Mouse (Mus musculus) midbrain, embryonic 10.5 days (tissue): ENCODE measurements around the gene Olfr372. TPM values are rescaled to one million over a fixed set of nuclear protein-coding genes. Genes with fewer than 3 reads are reported as not detected.
"Not testable (repeated sequence)": the region's sequence is repeated elsewhere in the genome, so short reads cannot be mapped to it uniquely, and the experiment has no call there.

ENCODE experiments used
- DNase-seq: peaks from one replicate; pipeline ENCODE4 v3.0.0-alpha.2; 2017; ENCODE audit warnings: low spot score
- H3K27ac ChIP-seq: fragments of 300-500 bp; sonication (generic); replicated peaks from 2 replicates; pipeline ENCODE4 v1.5.1; 2016; ENCODE audit warnings: mild to moderate bottlenecking
- H3K27me3 ChIP-seq: fragments of 300-500 bp; sonication (generic); 2 replicates; pipeline ENCODE4 v1.6.1; 2016; ENCODE audit warnings: low read depth, mild to moderate bottlenecking; ENCODE audit not compliant: poor library complexity, severe bottlenecking
- H3K36me3 ChIP-seq: fragments of 300-500 bp; sonication (generic); 2 replicates; pipeline ENCODE4 v1.6.1; 2016; ENCODE audit warnings: mild to moderate bottlenecking, moderate library complexity
- H3K4me1 ChIP-seq: fragments of 300-500 bp; sonication (generic); 2 replicates; pipeline ENCODE4 v1.6.1; 2016
- H3K4me3 ChIP-seq: fragments of 300-500 bp; sonication (generic); 2 replicates; pipeline ENCODE4 v1.5.1; 2016; ENCODE audit warnings: mild to moderate bottlenecking, moderate library complexity
- H3K9me3 ChIP-seq: fragments of 300-500 bp; sonication (generic); replicated peaks from 2 replicates; pipeline ENCODE4 v1.6.1; 2016; ENCODE audit warnings: mild to moderate bottlenecking
- WGBS: fragments of 180-500 bp; shearing (Covaris S2); methylation state at CpG from one replicate; pipeline ENCODE4 v1.1.7; 2016; 5-methylcytosine and 5-hydroxymethylcytosine counted together
- polyA plus RNA-seq: library from polyadenylated mRNA; unstranded; fragments of >200 nt; fragmentation: Nextera tagmentation; extraction: Ambion mirVana; gene quantifications from 2 replicates; pipeline ENCODE4 v1.2.1, GENCODE M21; 2016

The Olfr372 gene
- polyA plus RNA-seq, 1 experiment from 2014 or later, result not detected

- H3K9me3 ChIP-seq, H3K4me1 ChIP-seq, DNase-seq, H3K36me3 ChIP-seq, H3K27me3 ChIP-seq, H3K4me3 ChIP-seq, H3K27ac ChIP-seq: not testable (repeated sequence)
- WGBS, result 19% methylated on average over 5 of the region's 9 CpGs
These were observed 16.1 kb upstream of the Olfr372 start for GRCm38 (mm10) chr8:72024886-72025285.

- H3K4me1 ChIP-seq, H3K27ac ChIP-seq, H3K9me3 ChIP-seq, H3K36me3 ChIP-seq, H3K4me3 ChIP-seq, DNase-seq, H3K27me3 ChIP-seq: not testable (repeated sequence)
- 48% methylated on average over 4 of the region's 4 CpGs for WGBS
These were observed 8.1 kb upstream of the Olfr372 start for GRCm38 (mm10) chr8:72032926-72033325.

- no peaks in the 10 kb centered on the region for H3K4me1 ChIP-seq
- H3K9me3 ChIP-seq, result no peaks in the 10 kb centered on the region
- 82% methylated on average over 1 of the region's 1 CpGs for WGBS
- no peak overlapping the region for H3K4me3 ChIP-seq
- no peaks in the 10 kb centered on the region for H3K27me3 ChIP-seq
- no peak overlapping the region for H3K27ac ChIP-seq
- H3K36me3 ChIP-seq, result no peaks in the 10 kb centered on the region
- no peak for DNase-seq
These were observed 1.5 kb downstream of the Olfr372 start for GRCm38 (mm10) chr8:72042493-72042892.

GRCm38 (mm10) chr8:72054633-72055032 is 13.6 kb downstream of the Olfr372 start:
- H3K9me3 ChIP-seq, H3K27ac ChIP-seq, H3K36me3 ChIP-seq, H3K4me3 ChIP-seq, DNase-seq, H3K27me3 ChIP-seq, H3K4me1 ChIP-seq: not testable (repeated sequence)

GRCm38 (mm10) chr8:72057643-72058042 is 16.6 kb downstream of the Olfr372 start:
- 82% methylated on average over 3 of the region's 4 CpGs for WGBS
- not testable (repeated sequence) for H3K36me3 ChIP-seq, H3K4me3 ChIP-seq

GRCm38 (mm10) chr8:72066819-72067399 is 25.9 kb downstream of the Olfr372 start:
- not testable (repeated sequence) for H3K36me3 ChIP-seq, H3K27me3 ChIP-seq, DNase-seq, H3K4me1 ChIP-seq, H3K4me3 ChIP-seq, H3K9me3 ChIP-seq, H3K27ac ChIP-seq
- 91% methylated on average over 1 of the region's 1 CpGs for WGBS

More at GRCm38 (mm10) chr8:72057643-72058042, 16.6 kb downstream of the Olfr372 start:
- H3K27ac ChIP-seq, H3K27me3 ChIP-seq, DNase-seq, H3K4me1 ChIP-seq, H3K9me3 ChIP-seq: not testable (repeated sequence)

GRCm38 (mm10) chr8:72082877-72083276 is 41.9 kb downstream of the Olfr372 start, which contains the start of gene Olfr373:
Olfr373 (plus strand) TSS chr8:72083177.
- not testable (repeated sequence) for H3K27ac ChIP-seq, H3K27me3 ChIP-seq, H3K9me3 ChIP-seq, H3K4me1 ChIP-seq, H3K4me3 ChIP-seq, DNase-seq, H3K36me3 ChIP-seq

GRCm38 (mm10) chr8:72084744-72085143 is 43.7 kb downstream of the Olfr372 start:
- 69% methylated on average over 5 of the region's 5 CpGs for WGBS
- DNase-seq, result no peak

GRCm38 (mm10) chr8:72087611-72088010 is 46.6 kb downstream of the Olfr372 start:
- H3K36me3 ChIP-seq, H3K4me3 ChIP-seq, H3K27ac ChIP-seq, DNase-seq, H3K27me3 ChIP-seq, H3K4me1 ChIP-seq, H3K9me3 ChIP-seq: not testable (repeated sequence)
- 85% methylated on average over 3 of the region's 3 CpGs for WGBS

More at GRCm38 (mm10) chr8:72084744-72085143, 43.7 kb downstream of the Olfr372 start:
- Histone ChIP-seq H3K4me3 (no peak overlapping the region), H3K9me3 (no peaks in the 10 kb centered on the region), H3K36me3 (no peaks in the 10 kb centered on the region), H3K4me1 (no peaks in the 10 kb centered on the region), H3K27me3 (no peaks in the 10 kb centered on the region), H3K27ac (no peak overlapping the region)

- H3K4me1 ChIP-seq, H3K4me3 ChIP-seq, H3K9me3 ChIP-seq, DNase-seq, H3K27ac ChIP-seq, H3K36me3 ChIP-seq, H3K27me3 ChIP-seq: not testable (repeated sequence)
These were observed 55.7 kb downstream of the Olfr372 start for GRCm38 (mm10) chr8:72096721-72097120.

GRCm38 (mm10) chr8:72099377-72100103 is 58.5 kb downstream of the Olfr372 start:
- not testable (repeated sequence) for H3K4me3 ChIP-seq, DNase-seq, H3K36me3 ChIP-seq, H3K9me3 ChIP-seq, H3K27me3 ChIP-seq, H3K27ac ChIP-seq, H3K4me1 ChIP-seq
- 63% methylated on average over 6 of the region's 7 CpGs for WGBS

GRCm38 (mm10) chr8:72105165-72105564 is 64.1 kb downstream of the Olfr372 start:
- no peak overlapping the region for H3K4me3 ChIP-seq
- no peak for DNase-seq
- no peaks in the 10 kb centered on the region for H3K4me1 ChIP-seq
- WGBS, result 35% methylated on average over 4 of the region's 4 CpGs
- H3K27ac ChIP-seq, result no peak overlapping the region
- H3K36me3 ChIP-seq, result no peaks in the 10 kb centered on the region
- no peaks in the 10 kb centered on the region for H3K27me3 ChIP-seq
- peaks cover 10% of the 10 kb centered on the region; the same call in 1 of the 2 replicates for H3K9me3 ChIP-seq

GRCm38 (mm10) chr8:72106740-72107139 is 65.7 kb downstream of the Olfr372 start, which contains the start of gene Olfr374:
Olfr374 (plus strand) TSS chr8:72107040.
- Histone ChIP-seq H3K4me3 (no peak within 1 kb of the TSS), H3K27me3 (no peaks in the 10 kb centered on the region), H3K9me3 (peaks cover 10% of the 10 kb centered on the region; the same call in 1 of the 2 replicates), H3K27ac (no peak within 1 kb of the TSS), H3K36me3 (no peaks in the 10 kb centered on the region), H3K4me1 (no peaks in the 10 kb centered on the region)
- 85% methylated on average over 3 of the region's 3 CpGs for WGBS
- DNase-seq, result no peak
